ENCODE assay signal across 8 mouse cellular contexts in genomic region chr12:33333914-33334313, GRCm38 (mm10).
A peak's percentile ranks its signal among the peaks of the same experiment; 100 is the strongest.
DNase-seq lines count a peak whose midpoint lies in the region; ATAC-seq lines count a peak whose summit lies in the region.

No protein-coding gene starts in this region.

- no peak overlapping the region for H3K9ac ChIP-seq in hindbrain, embryonic 13.5 days

- H3K9me3 ChIP-seq in hindbrain, embryonic 13.5 days = no peaks in the 10 kb centered on the region

- peaks cover 26% of the 10 kb centered on the region for H3K4me1 ChIP-seq in hindbrain, embryonic 13.5 days (replicated peaks)

- H3K27ac ChIP-seq in hindbrain, embryonic 13.5 days = no peak overlapping the region

- no peak overlapping the region for H3K4me3 ChIP-seq in hindbrain, embryonic 13.5 days

- peak; percentile 74 for ATAC-seq in hindbrain, embryonic 13.5 days (ENCODE audit: low FRiP score)

- WGBS in hindbrain, embryonic 13.5 days = 32% methylated on average over 8 of the region's 8 CpGs

- H3K36me3 ChIP-seq in hindbrain, embryonic 13.5 days = no peaks in the 10 kb centered on the region

- H3K27me3 ChIP-seq in hindbrain, embryonic 13.5 days = 0 out of 2 replicates have a peak, but pooled peaks cover 5% of the 10 kb centered on the region

- peak; percentile 86 for DNase-seq in MN1 (ENCODE audit: low spot score)
- peak; percentile 92 for DNase-seq in cerebellum, adult 9-10 months
- peak; percentile 69 to 86 for DNase-seq in frontal cortex, postnatal 14 days (ENCODE audit: low spot score in 2 of 2)
- peak; percentile 89 to 91 for DNase-seq in layer of hippocampus, postnatal 10 days (ENCODE audit: low spot score in 2 of 2)
- DNase-seq in lung, postnatal 10 days = peak; percentile 88
- peak; percentile 91 for DNase-seq in retina, embryonic 14.5 days (ENCODE audit: low spot score)
- DNase-seq in thymus, postnatal 36 days = peak; percentile 80 to 82

- no peak overlapping the region for H3K4me2 ChIP-seq in hindbrain, embryonic 13.5 days
